In the genomic region with DNA sequence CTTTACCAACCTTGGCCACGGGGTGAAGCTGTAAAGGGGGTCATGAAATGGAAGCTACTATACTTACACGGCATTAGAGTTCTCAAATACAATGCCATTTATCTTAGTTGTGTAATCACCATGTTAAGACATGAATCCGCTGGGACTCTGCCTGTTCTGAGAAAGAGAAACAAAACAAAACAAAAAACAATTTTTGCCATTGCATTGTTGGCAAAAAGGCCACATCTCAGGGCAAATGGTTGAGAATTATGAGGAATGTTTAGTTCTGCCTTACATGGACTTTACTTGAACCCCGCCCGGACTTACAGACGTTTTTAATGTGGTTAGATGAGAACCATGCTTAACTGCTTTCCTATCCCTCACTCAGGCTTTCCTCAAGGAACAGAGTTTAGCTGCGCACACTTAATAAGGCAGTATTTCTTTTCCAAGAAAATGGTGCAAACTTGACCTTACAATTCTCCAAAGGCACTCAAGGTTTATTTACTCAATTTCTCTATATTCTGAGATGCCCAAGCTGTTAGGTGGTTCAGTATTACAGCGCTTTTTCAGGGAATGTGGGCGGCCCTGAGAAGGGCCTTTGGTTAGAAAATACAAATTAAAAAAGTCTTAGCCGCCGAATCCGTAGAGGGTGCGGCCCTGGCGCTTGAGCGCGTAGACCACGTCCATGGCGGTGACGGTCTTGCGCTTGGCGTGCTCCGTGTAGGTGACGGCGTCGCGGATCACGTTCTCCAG, we compare ENCODE assay signal across 7 mouse cellular contexts. TPM values are rescaled to one million over a fixed set of nuclear protein-coding genes. Genes with fewer than 3 reads are reported as not detected.
DNase-seq lines count a peak whose midpoint lies in the region; ATAC-seq lines count a peak whose summit lies in the region.

No protein-coding gene starts in this region.

- peak overlapping the region; percentile 97 for H3K27ac ChIP-seq in lung, embryonic 15.5 days
- H3K27ac ChIP-seq in forebrain, embryonic 14.5 days (ENCODE audit: low read depth, low read length): peak overlapping the region; percentile 88
- peak overlapping the region; percentile 99 for H3K27ac ChIP-seq in liver, embryonic 12.5 days

- peak overlapping the region; percentile 62 for H3K4me2 ChIP-seq in lung, embryonic 15.5 days
- H3K4me2 ChIP-seq in forebrain, embryonic 14.5 days (ENCODE audit: low read length): peak overlapping the region; percentile 89
- peak overlapping the region; percentile 90 for H3K4me2 ChIP-seq in liver, embryonic 12.5 days

- H3K4me1 ChIP-seq in lung, embryonic 15.5 days: peaks cover 33% of the 10 kb centered on the region
- H3K4me1 ChIP-seq in forebrain, embryonic 14.5 days (ENCODE audit: control insufficient read depth, insufficient read depth, low read length): peaks cover 31% of the 10 kb centered on the region
- peaks cover 75% of the 10 kb centered on the region for H3K4me1 ChIP-seq in liver, embryonic 12.5 days

- H3K4me3 ChIP-seq in lung, embryonic 15.5 days: peak overlapping the region; percentile 44
- H3K4me3 ChIP-seq in forebrain, embryonic 14.5 days (ENCODE audit: low read depth, low read length): peak overlapping the region; percentile 53
- peak overlapping the region; percentile 63 for H3K4me3 ChIP-seq in liver, embryonic 12.5 days

- peak overlapping the region; percentile 41 for H3K9ac ChIP-seq in lung, embryonic 15.5 days
- H3K9ac ChIP-seq in forebrain, embryonic 14.5 days (ENCODE audit: low read length): peak overlapping the region; percentile 64
- H3K9ac ChIP-seq in liver, embryonic 12.5 days: peak overlapping the region; percentile 85

- H3K9me3 ChIP-seq in lung, embryonic 15.5 days: no peaks in the 10 kb centered on the region
- no peaks in the 10 kb centered on the region for H3K9me3 ChIP-seq in forebrain, embryonic 14.5 days (replicated peaks; ENCODE audit: control insufficient read depth, low read length)
- no peaks in the 10 kb centered on the region for H3K9me3 ChIP-seq in liver, embryonic 12.5 days (replicated peaks)

- no peak for ATAC-seq in lung, embryonic 15.5 days (ENCODE audit: borderline replicate concordance, extremely low read depth, low FRiP score, low TSS enrichment)
- ATAC-seq in forebrain, embryonic 14.5 days: no peak; the same call in 1 of the 2 replicates
- ATAC-seq in liver, embryonic 12.5 days: no peak

- no peaks in the 10 kb centered on the region for H3K36me3 ChIP-seq in lung, embryonic 15.5 days
- H3K36me3 ChIP-seq in forebrain, embryonic 14.5 days (ENCODE audit: control insufficient read depth, insufficient read depth, low read length): no peaks in the 10 kb centered on the region
- no peaks in the 10 kb centered on the region for H3K36me3 ChIP-seq in liver, embryonic 12.5 days

- WGBS in lung, embryonic 15.5 days: 1% methylated on average over 22 of the region's 27 CpGs
- 1% methylated on average over 18 of the region's 27 CpGs for WGBS in forebrain, embryonic 14.5 days
- under 1% methylated on average over 22 of the region's 27 CpGs for WGBS in liver, embryonic 12.5 days (ENCODE audit: insufficient replicate concordance)

- H3K27me3 ChIP-seq in lung, embryonic 15.5 days: no peaks in the 10 kb centered on the region
- no peaks in the 10 kb centered on the region for H3K27me3 ChIP-seq in forebrain, embryonic 14.5 days (replicated peaks; ENCODE audit: control insufficient read depth, insufficient read depth, low read length)
- H3K27me3 ChIP-seq in liver, embryonic 12.5 days (replicated peaks): no peaks in the 10 kb centered on the region

- no peak for DNase-seq in lung, postnatal 25 days (ENCODE audit: low spot score)
- DNase-seq in ZHBTc4 (ENCODE audit: low read depth, low spot score): peak; percentile 83
- peak; percentile 38 for DNase-seq in forebrain, embryonic 14.5 days (ENCODE audit: low spot score)
- DNase-seq in thymus, postnatal 14 days: peak; percentile 57
- no peak for DNase-seq in adrenal gland, postnatal 4 days (ENCODE audit: low spot score in 2 of 2)

RNA-seq across cellular contexts. Expression of gene Hist1h4a, which starts 0.6 kb away (rescaled TPM):
- polyA plus RNA-seq in lung, embryonic 15.5 days (2015; fragmentation: Nextera tagmentation; extraction: Ambion mirVana): 0.69 TPM in 1 of 2 replicates, not detected in the other
- 0.97 TPM in 1 of 2 replicates, not detected in the other for polyA plus RNA-seq in forebrain, embryonic 14.5 days (2014; fragmentation: Nextera tagmentation; extraction: Ambion mirVana)
- polyA plus RNA-seq in liver, embryonic 12.5 days (2016; fragmentation: Nextera tagmentation; extraction: Ambion mirVana): 0.44 and 0.93 TPM in 2 replicates
- 100 to 1,000 TPM; 348 to 415 TPM for total RNA-seq in adrenal gland, postnatal 4 days (2021)

RNA-seq across cellular contexts. Expression of gene Hist1h3a, which starts 1.8 kb away (rescaled TPM):
- 8.3 and 8.5 TPM in 2 replicates for polyA plus RNA-seq in lung, embryonic 15.5 days (2015; fragmentation: Nextera tagmentation; extraction: Ambion mirVana)
- 2.0 and 4.7 TPM in 2 replicates for polyA plus RNA-seq in forebrain, embryonic 14.5 days (2014; fragmentation: Nextera tagmentation; extraction: Ambion mirVana)
- polyA plus RNA-seq in liver, embryonic 12.5 days (2016; fragmentation: Nextera tagmentation; extraction: Ambion mirVana): 5.5 and 6.8 TPM in 2 replicates
- total RNA-seq in adrenal gland, postnatal 4 days (2021): 100 to 1,000 TPM; 459 to 527 TPM

RNA-seq across cellular contexts. Expression of gene Hist1h1a, which starts 3.1 kb away (rescaled TPM):
- 3.3 and 3.9 TPM in 2 replicates for polyA plus RNA-seq in lung, embryonic 15.5 days (2015; fragmentation: Nextera tagmentation; extraction: Ambion mirVana)
- polyA plus RNA-seq in forebrain, embryonic 14.5 days (2014; fragmentation: Nextera tagmentation; extraction: Ambion mirVana): 2.3 and 2.4 TPM in 2 replicates
- 4.9 and 5.8 TPM in 2 replicates for polyA plus RNA-seq in liver, embryonic 12.5 days (2016; fragmentation: Nextera tagmentation; extraction: Ambion mirVana)
- 100 to 1,000 TPM; 405 to 481 TPM for total RNA-seq in adrenal gland, postnatal 4 days (2021)

RNA-seq across cellular contexts. Expression of gene Hist1h4b, which starts 3.6 kb away (rescaled TPM):
- polyA plus RNA-seq in lung, embryonic 15.5 days (2015; fragmentation: Nextera tagmentation; extraction: Ambion mirVana): 5.8 and 7.5 TPM in 2 replicates
- polyA plus RNA-seq in forebrain, embryonic 14.5 days (2014; fragmentation: Nextera tagmentation; extraction: Ambion mirVana): 3.5 and 4.7 TPM in 2 replicates
- 4.5 and 5.7 TPM in 2 replicates for polyA plus RNA-seq in liver, embryonic 12.5 days (2016; fragmentation: Nextera tagmentation; extraction: Ambion mirVana)
- 100 to 1,000 TPM; 436 to 510 TPM for total RNA-seq in adrenal gland, postnatal 4 days (2021)

RNA-seq across cellular contexts. Expression of gene Hist1h3b, which starts 8.3 kb away (rescaled TPM):
- 12.0 and 18.6 TPM in 2 replicates for polyA plus RNA-seq in lung, embryonic 15.5 days (2015; fragmentation: Nextera tagmentation; extraction: Ambion mirVana)
- polyA plus RNA-seq in forebrain, embryonic 14.5 days (2014; fragmentation: Nextera tagmentation; extraction: Ambion mirVana): 2.3 and 9.6 TPM in 2 replicates
- 15.2 and 16.6 TPM in 2 replicates for polyA plus RNA-seq in liver, embryonic 12.5 days (2016; fragmentation: Nextera tagmentation; extraction: Ambion mirVana)
- 100 to 1,000 TPM; 526 to 670 TPM for total RNA-seq in adrenal gland, postnatal 4 days (2021)

Comparison
In these comparisons a context has a peak if more than half of its experiments do, and no peak if none do; other contexts are left out.
1. DNase-seq: peak in ZHBTc4 (single experiment), forebrain, embryonic 14.5 days (single experiment) and thymus, postnatal 14 days (single experiment); none in lung, postnatal 25 days (single experiment) and adrenal gland, postnatal 4 days (0 of 2).
2. Peak in every context shown above with its lines, with median percentiles within 50 percentile points of each other: H3K27ac ChIP-seq, H3K4me2 ChIP-seq, H3K4me3 ChIP-seq and H3K9ac ChIP-seq.